In the genomic region with DNA sequence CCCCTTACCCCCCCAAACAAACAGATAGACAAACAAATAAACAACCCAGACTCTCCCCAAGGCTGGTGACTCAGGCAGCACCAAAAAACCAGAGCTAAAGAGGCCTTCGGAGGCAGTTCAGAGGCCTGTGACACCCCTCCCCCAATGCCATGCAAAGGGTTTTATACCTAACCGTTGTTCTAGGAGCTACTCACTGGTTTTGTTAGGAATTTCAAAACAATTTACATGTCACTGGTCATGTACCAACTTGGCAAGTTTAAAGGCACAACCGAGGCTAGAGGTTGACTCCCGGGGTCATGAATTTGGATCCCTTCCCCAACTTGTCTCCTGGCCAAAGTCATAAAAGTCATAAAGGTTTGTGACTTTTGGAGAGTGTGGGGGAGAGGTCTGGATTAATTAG, we compare ENCODE assay signal across 23 mouse cellular contexts. TPM values are rescaled to one million over a fixed set of nuclear protein-coding genes. Genes with fewer than 3 reads are reported as not detected.
"Had no signal": no experiment of that assay in that cellular context is flagged by ENCODE, and none has a peak within 500 bp of the region (broad histone marks: within the 10 kb centered on the region; RNA-seq: fewer than 3 reads in every experiment).

No protein-coding gene starts in this region.

- H3K9me3 ChIP-seq: limb, embryonic 12.5 days; limb, embryonic 15.5 days; midbrain, embryonic 12.5 days; midbrain, embryonic 15.5 days; neural tube, embryonic 12.5 days; neural tube, embryonic 15.5 days had no signal

- DNase-seq: kidney, adult 11 months; kidney, postnatal 25 days; layer of hippocampus, postnatal 36 days; liver, postnatal 0 days; lung, embryonic 14.5 days; right cerebral cortex, adult 18-20 months; right cerebral cortex, postnatal 14 days; right cerebral cortex, postnatal 4 days; thymus, adult 2 months; thymus, postnatal 14 days; thymus, postnatal 4 days had no signal

- ATAC-seq: liver, postnatal 0 days; lung, postnatal 0 days; midbrain, embryonic 15.5 days had no signal

- H3K4me3 ChIP-seq: left cerebral cortex, adult 2 months; limb, embryonic 12.5 days; limb, embryonic 15.5 days; midbrain, embryonic 12.5 days; midbrain, embryonic 15.5 days; neural tube, embryonic 12.5 days; neural tube, embryonic 15.5 days had no signal

- H3K36me3 ChIP-seq: limb, embryonic 12.5 days; limb, embryonic 15.5 days; midbrain, embryonic 12.5 days; midbrain, embryonic 15.5 days; neural tube, embryonic 12.5 days; neural tube, embryonic 15.5 days had no signal

- H3K4me2 ChIP-seq: limb, embryonic 15.5 days; liver, embryonic 11.5 days; lung, embryonic 14.5 days; midbrain, embryonic 12.5 days; midbrain, embryonic 15.5 days; neural tube, embryonic 12.5 days; neural tube, embryonic 15.5 days had no signal

- H3K27me3 ChIP-seq: limb, embryonic 12.5 days; limb, embryonic 15.5 days; midbrain, embryonic 12.5 days; midbrain, embryonic 15.5 days; neural tube, embryonic 12.5 days; neural tube, embryonic 15.5 days had no signal

- H3K9ac ChIP-seq: limb, embryonic 12.5 days; limb, embryonic 15.5 days; liver, embryonic 14.5 days; liver, postnatal 0 days; lung, embryonic 14.5 days; midbrain, embryonic 12.5 days; midbrain, embryonic 15.5 days; neural tube, embryonic 12.5 days; neural tube, embryonic 15.5 days had no signal

- H3K27ac ChIP-seq: left cerebral cortex, adult 2 months; limb, embryonic 15.5 days; liver, embryonic 14.5 days; macrophage; midbrain, embryonic 12.5 days; midbrain, embryonic 15.5 days; neural tube, embryonic 12.5 days; neural tube, embryonic 15.5 days had no signal

RNA-seq across cellular contexts. Expression of gene Gpr37l1, which starts 32.9 kb away (rescaled TPM):
- polyA plus RNA-seq: kidney, postnatal 0 days; limb, embryonic 12.5 days; limb, embryonic 15.5 days; liver, embryonic 11.5 days; liver, postnatal 0 days; lung, embryonic 14.5 days; macrophage; midbrain, embryonic 12.5 days had no signal

RNA-seq across cellular contexts. Expression of gene Elf3, which starts 58.0 kb away (rescaled TPM):
- polyA plus RNA-seq: macrophage had no signal
